Mouse (Mus musculus) myocyte (in vitro differentiated cells): ENCODE results near the gene Pink1.

Source experiments
- CEBPB ChIP-seq: IDR thresholded peaks from 2 replicates; pipeline ENCODE4 v1.6.1; 2011; ENCODE audit warnings: mild to moderate bottlenecking, moderate library complexity; ENCODE audit not compliant: poor library complexity, insufficient read depth, severe bottlenecking
- E2F4 ChIP-seq: IDR thresholded peaks from one replicate; pipeline ENCODE4 v1.6.1; 2011; ENCODE audit warnings: mild to moderate bottlenecking, control low read depth, moderate library complexity; ENCODE audit not compliant: insufficient read depth
- MAX ChIP-seq: IDR thresholded peaks from one replicate; pipeline ENCODE4 v1.6.1; 2011; ENCODE audit warnings: low read depth, mild to moderate bottlenecking, control low read depth
- MYOD1 ChIP-seq, 3 experiments: IDR thresholded peaks; one replicate each; pipeline ENCODE4 v1.6.1; 2011; ENCODE audit warnings: control low read depth in 2 of 3, low read depth in 2 of 3, mild to moderate bottlenecking in 2 of 3, moderate library complexity in 1 of 3; ENCODE audit not compliant: insufficient read length in 2 of 3, control insufficient read depth in 1 of 3
- MYOG ChIP-seq, 3 experiments: IDR thresholded peaks; one replicate each; pipeline ENCODE4 v1.6.1; 2011; ENCODE audit warnings: control low read depth in 2 of 3, low read depth in 2 of 3, mild to moderate bottlenecking in 2 of 3; ENCODE audit not compliant: insufficient read length in 2 of 3, control insufficient read depth in 1 of 3, insufficient read depth in 1 of 3
- POLR2A ChIP-seq: IDR thresholded peaks from one replicate; pipeline ENCODE4 v1.6.1; 2011; ENCODE audit warnings: low read depth, mild to moderate bottlenecking, control low read depth, moderate library complexity; ENCODE audit not compliant: insufficient read length
- POLR2AphosphoS2 ChIP-seq: IDR thresholded peaks from one replicate; pipeline ENCODE4 v1.6.1; 2011; ENCODE audit warnings: low read depth, control low read depth; ENCODE audit not compliant: insufficient read length
- REST ChIP-seq: IDR thresholded peaks from one replicate; pipeline ENCODE4 v1.6.1; 2011; ENCODE audit warnings: mild to moderate bottlenecking, control low read depth, moderate library complexity; ENCODE audit not compliant: insufficient read depth, insufficient read length
- SRF ChIP-seq: IDR thresholded peaks from one replicate; pipeline ENCODE4 v1.6.1; 2011; ENCODE audit warnings: low read depth; ENCODE audit not compliant: control insufficient read depth, insufficient read length
- TCF12 ChIP-seq: IDR thresholded peaks from one replicate; pipeline ENCODE4 v1.6.1; 2011; ENCODE audit warnings: mild to moderate bottlenecking, control low read depth; ENCODE audit not compliant: poor library complexity, insufficient read depth, severe bottlenecking
- TCF3 ChIP-seq: IDR thresholded peaks from one replicate; pipeline ENCODE4 v1.6.1; 2011; ENCODE audit warnings: low read depth, control low read depth; ENCODE audit not compliant: insufficient read length
- USF1 ChIP-seq: IDR thresholded peaks from one replicate; pipeline ENCODE4 v1.6.1; 2011; ENCODE audit warnings: low read depth, mild to moderate bottlenecking, control low read depth, moderate library complexity

- TF ChIP-seq SRF (no peak), POLR2A (no peak), POLR2AphosphoS2 (no peak), MAX (no peak), TCF3 (no peak), E2F4 (no peak), MYOD1 (IDR thresholded peaks at IDR 0.05; ENCODE audit: control insufficient read depth in 1 of 3, insufficient read length in 2 of 3, low read depth in 2 of 3) (no peak), TCF12 (no peak), USF1 (no peak), CEBPB (no peak), REST (no peak), MYOG (IDR thresholded peaks at IDR 0.05; ENCODE audit: control insufficient read depth in 1 of 3, insufficient read depth in 1 of 3, insufficient read length in 2 of 3, low read depth in 2 of 3) (no peak)
Observed at GRCm38 (mm10) chr4:138330264-138330671, 4.2 kb upstream of the Pink1 start.
